Mouse (Mus musculus) erythroblast, adult 5-6 weeks (primary cell): ENCODE measurements around the gene Naip5. TPM values are rescaled to one million over a fixed set of nuclear protein-coding genes. Genes with fewer than 3 reads are reported as not detected.
"Not testable (repeated sequence)": the region's sequence is repeated elsewhere in the genome, so short reads cannot be mapped to it uniquely, and the experiment has no call there.

Experiments used
- ATAC-seq: replicated peaks from 2 replicates; pipeline ENCODE4 v1.8.0; 2016; ENCODE audit warnings: moderate number of reproducible peaks, mild to moderate bottlenecking, moderate TSS enrichment, inconsistent platforms; ENCODE audit not compliant: poor library complexity, low FRiP score, severe bottlenecking
- total RNA-seq, 2 experiments: library from RNA; stranded (forward) in 1 of 2; stranded (reverse) in 1 of 2; fragments of 150-400 nt in 1 of 2; fragments of 200-764, 138-1000 nt in 1 of 2; gene quantifications; 2 replicates each; pipeline versions ENCODE4 v1.2.3 to v1.2.4; 2015 to 2017; ENCODE audit warnings: low replicate concordance in 2 of 2

Naip5 gene
- total RNA-seq (2015; ENCODE audit: low replicate concordance) (1.7 and 8.3 TPM in 2 replicates), total RNA-seq (2017; ENCODE audit: low replicate concordance) (5.2 and 6.2 TPM in 2 replicates)

DNA sequence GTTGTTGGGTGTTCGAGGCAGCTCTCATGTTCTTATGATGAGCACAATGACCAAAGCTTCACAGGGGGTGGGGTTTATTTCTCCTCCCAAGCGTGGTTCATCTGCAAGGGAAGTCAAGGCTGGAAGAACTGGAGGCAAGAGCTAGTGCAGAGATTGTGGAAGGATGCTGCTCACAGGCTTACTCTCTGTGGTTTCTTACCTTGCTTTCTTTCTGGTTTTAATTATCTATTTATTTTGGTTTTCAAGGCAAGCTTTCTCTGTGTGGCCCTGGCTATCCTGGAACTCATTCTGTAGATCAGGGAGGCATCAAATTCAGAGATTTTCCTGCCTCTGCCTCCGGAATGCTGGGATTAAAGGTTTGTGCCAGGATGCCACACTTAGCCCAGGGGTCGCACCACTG lies at the start of gene Naip5:
Gene Naip5 (minus strand): TSS at position 101 of the 400 bp plus-strand sequence.
- ATAC-seq = not testable (repeated sequence)

GRCm38 (mm10) chr13:100284611-100285010 lies 38.5 kb upstream of the Naip5 start:
- no peak for ATAC-seq

GRCm38 (mm10) chr13:100271474-100272132 lies 25.5 kb upstream of the Naip5 start:
- not testable (repeated sequence) for ATAC-seq

GRCm38 (mm10) chr13:100256996-100257395 lies 10.9 kb upstream of the Naip5 start:
- ATAC-seq = not testable (repeated sequence)

GRCm38 (mm10) chr13:100255925-100256324 lies 9.8 kb upstream of the Naip5 start:
- not testable (repeated sequence) for ATAC-seq

- ATAC-seq = not testable (repeated sequence)
Observed at GRCm38 (mm10) chr13:100251897-100252296, 5.8 kb upstream of the Naip5 start.

GRCm38 (mm10) chr13:100246896-100247519 lies 885 bp upstream of the Naip5 start:
- not testable (repeated sequence) for ATAC-seq

GRCm38 (mm10) chr13:100243702-100244101 lies 2.4 kb downstream of the Naip5 start:
- no peak for ATAC-seq

DNA sequence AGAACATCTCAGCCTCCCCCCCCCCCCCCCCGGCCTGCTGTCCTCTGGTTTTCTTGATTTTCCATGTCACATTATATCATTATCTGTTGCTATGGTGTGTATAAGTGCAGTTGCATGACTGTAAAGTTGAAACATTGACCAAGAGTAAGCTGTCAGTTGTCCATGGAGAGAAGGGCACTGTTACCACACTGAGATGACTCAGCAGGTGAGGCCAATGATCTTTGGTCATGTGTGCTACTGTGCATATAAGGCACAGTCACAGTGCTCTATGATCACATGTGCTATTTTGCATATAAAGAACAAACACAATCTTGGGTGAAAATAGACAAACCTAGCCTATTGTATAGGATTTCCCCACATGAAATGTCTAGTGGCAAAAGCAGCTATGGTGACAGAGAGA lies 32.4 kb downstream of the Naip5 start:
- not testable (repeated sequence) for ATAC-seq

GRCm38 (mm10) chr13:100210540-100210939 lies 35.6 kb downstream of the Naip5 start:
- no peak for ATAC-seq

- no peak for ATAC-seq
Observed at GRCm38 (mm10) chr13:100203319-100203718, 42.8 kb downstream of the Naip5 start.

- ATAC-seq = 0 out of 2 replicates have a peak, but pooled peaks have one; percentile 55
Observed at GRCm38 (mm10) chr13:100201659-100202333, 44.3 kb downstream of the Naip5 start, which contains the start of gene Naip2. TSS of gene Naip2 (minus strand) at chr13:100202092.

DNA sequence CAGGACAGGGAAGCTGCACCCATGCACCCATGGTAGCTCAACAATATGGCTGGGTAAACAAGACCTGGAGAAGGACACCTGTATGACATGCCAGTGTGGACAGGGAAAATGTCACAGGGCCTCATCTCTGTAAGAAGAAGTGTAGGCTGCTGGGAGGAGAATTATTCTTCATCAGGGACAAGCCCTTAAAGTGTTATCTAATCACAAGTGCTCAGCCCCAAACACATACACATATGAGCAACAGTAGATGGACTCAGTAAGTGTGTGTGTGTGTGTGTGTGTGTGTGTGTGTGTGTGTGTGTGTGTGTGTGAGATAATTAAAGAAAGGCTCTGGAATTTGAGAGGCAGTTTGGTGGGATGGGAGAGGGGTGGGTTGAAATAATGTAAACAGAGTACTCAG lies 45.3 kb downstream of the Naip5 start:
- ATAC-seq = no peak

DNA sequence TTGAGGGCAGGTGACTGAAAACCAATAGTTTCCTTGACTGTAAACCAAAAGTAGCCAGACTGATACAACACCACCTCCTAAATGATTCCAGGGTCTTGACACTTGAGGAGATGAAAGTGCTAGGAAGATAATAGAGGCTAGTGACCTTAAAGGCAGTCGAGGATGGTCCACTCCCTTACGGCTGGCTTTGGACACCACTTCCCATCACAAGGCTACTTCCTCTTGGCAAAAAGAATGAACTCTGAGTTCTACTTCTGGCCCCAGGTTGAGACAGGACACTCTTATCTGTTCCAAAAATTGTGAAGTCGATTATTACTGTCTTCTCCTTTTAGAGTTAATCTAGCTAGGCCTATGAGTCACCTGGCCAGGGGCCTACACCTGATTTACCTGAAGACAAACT lies 50.7 kb downstream of the Naip5 start:
- no peak for ATAC-seq

GRCm38 (mm10) chr13:100183111-100183510 lies 63.0 kb downstream of the Naip5 start:
- not testable (repeated sequence) for ATAC-seq

DNA sequence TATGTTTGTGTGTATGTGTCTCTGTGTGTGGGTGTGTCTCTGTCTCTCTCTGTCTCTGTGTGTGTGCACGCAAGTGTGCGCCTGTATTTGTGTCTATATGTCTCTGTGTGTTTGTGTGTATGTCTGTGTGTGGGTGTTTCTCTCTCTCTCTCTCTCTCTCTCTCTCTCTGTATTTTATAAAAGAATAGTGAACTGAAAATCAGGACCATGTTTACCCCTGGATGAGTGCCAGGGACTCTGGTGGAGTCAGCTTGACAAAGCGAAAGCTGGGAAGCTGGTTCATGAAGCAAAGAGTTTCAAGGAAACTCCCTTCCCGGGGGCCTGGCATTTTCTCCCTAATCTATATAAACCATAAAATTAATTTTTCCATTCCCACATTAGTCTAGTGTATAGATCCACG lies 71.8 kb downstream of the Naip5 start:
- not testable (repeated sequence) for ATAC-seq

DNA sequence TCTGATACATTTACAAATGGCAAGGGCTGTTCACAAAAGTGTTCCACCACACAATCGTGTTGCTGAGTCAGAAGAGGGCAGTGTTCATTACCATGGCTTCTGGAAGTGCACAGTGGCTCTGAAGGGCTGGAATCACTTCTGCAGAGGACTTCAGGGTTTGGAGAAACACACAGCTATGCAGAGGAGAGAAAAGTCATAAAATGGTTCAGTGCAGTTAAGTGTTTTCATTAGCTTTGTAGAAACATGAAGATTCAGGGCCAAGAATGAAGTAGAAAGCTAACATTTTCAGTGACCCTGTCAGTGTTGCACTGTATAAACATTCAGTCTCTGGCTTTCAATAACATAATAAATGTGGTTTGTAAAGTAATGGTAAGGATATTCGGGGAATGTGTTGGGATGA lies 79.7 kb downstream of the Naip5 start:
- ATAC-seq = not testable (repeated sequence)

GRCm38 (mm10) chr13:100162467-100162866 lies 83.7 kb downstream of the Naip5 start:
- not testable (repeated sequence) for ATAC-seq
